Mouse (Mus musculus) ES-E14 (cell line): ENCODE data around the gene Aoah.

Source experiments
- CHD2 ChIP-seq: IDR thresholded peaks from 2 replicates; pipeline ENCODE4 v1.6.1; 2014; ENCODE audit warnings: mild to moderate bottlenecking, low read depth, low read length, inconsistent platforms
- ZC3H11A ChIP-seq: IDR thresholded peaks from 2 replicates; pipeline ENCODE4 v1.6.1; 2012; ENCODE audit warnings: low read depth, mild to moderate bottlenecking, inconsistent platforms, low read length, borderline replicate concordance
- ZNF384 ChIP-seq: IDR thresholded peaks from 2 replicates; pipeline ENCODE4 v1.6.1; 2012; ENCODE audit warnings: low read depth, low read length, inconsistent platforms

- TF ChIP-seq ZNF384 (no peak), ZC3H11A (no peak), CHD2 (no peak)
Observed at GRCm38 (mm10) chr13:20981234-20982230, 187.6 kb downstream of the Aoah start.
